Mouse (Mus musculus): ENCODE measurements at regions not wholly inside any gene's neighbourhood (a gene's known extent, or its start where the extent isn't known, plus 50 kb on each side); places are given as distances from the start of the nearest gene placed in this dataset.

DNA sequence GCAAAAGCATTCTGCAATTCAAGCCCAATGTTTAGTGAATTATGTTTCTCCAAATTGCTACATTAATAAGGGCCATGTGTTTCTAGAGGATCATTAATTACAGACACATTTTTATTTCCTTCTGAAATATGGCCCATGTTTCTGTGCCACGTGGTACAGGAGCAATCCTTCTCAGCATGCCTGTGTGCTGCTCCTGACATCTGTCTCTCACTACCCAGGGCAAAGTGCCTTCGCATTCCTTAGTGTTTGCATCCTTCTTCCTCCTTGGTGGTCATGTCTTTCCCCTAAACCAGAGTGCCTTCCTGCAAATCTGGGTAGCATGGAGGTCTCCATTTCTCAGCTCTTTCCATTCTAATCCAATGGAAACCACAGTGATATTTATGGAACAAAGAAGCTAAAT lies 832.7 kb upstream of the Fam160b2 start:
- DNase-seq (ENCODE audit: low read depth, low spot score) = no peak

Data from brain, embryonic 18.5 days (tissue).